Comparison of ENCODE assay signal across 26 mouse cellular contexts in the genomic region with DNA sequence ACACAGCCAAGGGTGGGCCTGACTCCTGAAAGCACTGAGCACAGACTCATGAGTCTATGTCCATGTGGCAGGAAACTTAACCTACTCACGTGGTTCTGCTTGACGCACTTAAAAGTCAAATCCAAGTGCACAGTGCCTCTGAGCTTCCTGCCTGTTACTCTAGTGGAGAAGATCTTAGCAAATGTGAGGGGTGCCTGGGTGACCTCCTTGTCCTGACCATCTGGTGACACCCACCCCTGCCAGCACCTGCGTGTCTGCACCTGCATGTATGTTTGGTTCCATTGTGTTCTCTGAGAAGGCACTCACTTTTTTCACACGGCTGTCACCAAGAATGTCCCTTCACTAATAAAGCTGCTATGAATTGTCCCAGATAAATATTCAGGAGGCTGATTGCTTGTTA. TPM values are rescaled to one million over a fixed set of nuclear protein-coding genes. Genes with fewer than 3 reads are reported as not detected.
DNase-seq lines count a peak whose midpoint lies in the region; ATAC-seq and TF ChIP-seq lines count a peak whose summit lies in the region.
"Had no signal": no experiment of that assay in that cellular context is flagged by ENCODE, and none has a peak within 500 bp of the region (broad histone marks: within the 10 kb centered on the region; RNA-seq: fewer than 3 reads in every experiment).

No protein-coding gene starts in this region.

- H3K4me2 ChIP-seq in midbrain, embryonic 14.5 days (ENCODE audit: low read length), result no peak overlapping the region
- H3K4me2 ChIP-seq: embryonic facial prominence, embryonic 12.5 days; forebrain, embryonic 13.5 days; forebrain, embryonic 15.5 days had no signal

- TF ChIP-seq POLR2A in thymus, adult 2 months (IDR thresholded peaks at IDR 0.05; ENCODE audit: control insufficient read depth, extremely low read depth, insufficient read depth, low read length, poor library complexity), result no peak

- no peak overlapping the region for H3K4me3 ChIP-seq in thymus, adult 2 months (ENCODE audit: control insufficient read depth, insufficient read depth, low read length)
- no peak overlapping the region for H3K4me3 ChIP-seq in midbrain, embryonic 14.5 days (replicated peaks; ENCODE audit: low read depth, low read length)
- H3K4me3 ChIP-seq: embryonic facial prominence, embryonic 10.5 days; embryonic facial prominence, embryonic 12.5 days; forebrain, embryonic 13.5 days; forebrain, embryonic 15.5 days had no signal

- TF ChIP-seq CTCF in thymus, adult 2 months (IDR thresholded peaks at IDR 0.05; ENCODE audit: borderline replicate concordance, control insufficient read depth, extremely low read depth, insufficient read depth, low read length, poor library complexity), result no peak

- H3K27ac ChIP-seq in thymus, adult 2 months (ENCODE audit: control insufficient read depth, insufficient read depth, low read length), result peak overlapping the region; percentile 49
- no peak overlapping the region for H3K27ac ChIP-seq in midbrain, embryonic 14.5 days (replicated peaks; ENCODE audit: low read depth, low read length)
- H3K27ac ChIP-seq: embryonic facial prominence, embryonic 10.5 days; embryonic facial prominence, embryonic 12.5 days; forebrain, embryonic 13.5 days; forebrain, embryonic 15.5 days had no signal

- no peak overlapping the region for H3K9ac ChIP-seq in midbrain, embryonic 14.5 days (replicated peaks; ENCODE audit: low read length)
- H3K9ac ChIP-seq: embryonic facial prominence, embryonic 12.5 days; forebrain, embryonic 13.5 days; forebrain, embryonic 15.5 days; forebrain, postnatal 0 days had no signal

- H3K9me3 ChIP-seq in midbrain, embryonic 14.5 days (ENCODE audit: control insufficient read depth, low read length), result no peaks in the 10 kb centered on the region
- H3K9me3 ChIP-seq: embryonic facial prominence, embryonic 10.5 days; embryonic facial prominence, embryonic 12.5 days; forebrain, embryonic 13.5 days; forebrain, embryonic 15.5 days had no signal

- H3K4me1 ChIP-seq in thymus, adult 2 months (replicated peaks; ENCODE audit: control insufficient read depth, insufficient read depth, low read length), result peaks cover 23% of the 10 kb centered on the region
- H3K4me1 ChIP-seq in midbrain, embryonic 14.5 days (ENCODE audit: control insufficient read depth, insufficient read depth, low read length), result no peaks in the 10 kb centered on the region
- H3K4me1 ChIP-seq: embryonic facial prominence, embryonic 10.5 days; embryonic facial prominence, embryonic 12.5 days; forebrain, embryonic 13.5 days; forebrain, embryonic 15.5 days had no signal

- no peaks in the 10 kb centered on the region for H3K27me3 ChIP-seq in thymus, adult 2 months (ENCODE audit: control insufficient read depth, insufficient read depth, low read length)
- H3K27me3 ChIP-seq in midbrain, embryonic 14.5 days (ENCODE audit: control insufficient read depth, insufficient read depth, low read length), result no peaks in the 10 kb centered on the region
- H3K27me3 ChIP-seq: embryonic facial prominence, embryonic 12.5 days; forebrain, embryonic 13.5 days; forebrain, embryonic 15.5 days had no signal

- no peaks in the 10 kb centered on the region for H3K36me3 ChIP-seq in thymus, adult 2 months (ENCODE audit: control insufficient read depth, insufficient read depth, low read length)
- no peaks in the 10 kb centered on the region for H3K36me3 ChIP-seq in midbrain, embryonic 14.5 days (ENCODE audit: control insufficient read depth, insufficient read depth, low read length)
- H3K36me3 ChIP-seq: forebrain, embryonic 15.5 days had no signal

- ATAC-seq in midbrain, embryonic 14.5 days (ENCODE audit: low FRiP score, low TSS enrichment), result no peak
- ATAC-seq: forebrain, embryonic 13.5 days; forebrain, embryonic 15.5 days; forebrain, postnatal 0 days had no signal

- WGBS in thymus, adult 2 months, result 17% methylated on average over 4 of the region's 4 CpGs
- 92% methylated on average over 4 of the region's 4 CpGs for WGBS in midbrain, embryonic 14.5 days

- DNase-seq in thymus, adult 2 months, result peak; percentile 33
- peak; percentile 86 for DNase-seq in thymus, postnatal 0 days (ENCODE audit: low spot score)
- DNase-seq in thymus, postnatal 14 days, result peak; percentile 62
- DNase-seq in thymus, postnatal 36 days, result peak; percentile 19 to 59
- no peak for DNase-seq in midbrain, embryonic 14.5 days
- no peak for DNase-seq in c-Kit-positive CD71-positive TER-119-positive erythroid progenitor cells, embryonic 14.5 days (ENCODE audit: low spot score)
- no peak for DNase-seq in left cerebral cortex, adult 18-20 months (ENCODE audit: low spot score in 2 of 2)
- DNase-seq in cerebellum, postnatal 10 days, result no peak
- DNase-seq: adrenal gland, adult 2 months; adrenal gland, postnatal 10 days; adrenal gland, postnatal 25 days; cerebellum, adult 11-12 months; cerebellum, adult 8-10 months; cerebellum, adult 9-11 months; cerebellum, postnatal 25 days; forebrain, postnatal 0 days had no signal

RNA-seq across cellular contexts. Expression of a gene that starts 14.6 kb away (rescaled TPM):
- 16.2 and 17.2 TPM in 2 replicates for polyA plus RNA-seq in thymus, adult 2 months (2012; rRNA removed)
- polyA plus RNA-seq in thymus, postnatal 0 days (2015; fragmentation: Nextera tagmentation; extraction: Ambion mirVana), result 3.0 and 6.0 TPM in 2 replicates
- polyA plus RNA-seq in midbrain, embryonic 14.5 days (2014; fragmentation: Nextera tagmentation; extraction: Ambion mirVana), result 4.0 and 4.2 TPM in 2 replicates
- total RNA-seq in left cerebral cortex, adult 18-20 months (2021), result 1 to 10 TPM; 2.6 to 3.0 TPM

RNA-seq across cellular contexts. Expression of a gene that starts 36.5 kb away (rescaled TPM):
- 0.15 and 0.26 TPM in 2 replicates for polyA plus RNA-seq in thymus, adult 2 months (2012; rRNA removed)
- polyA plus RNA-seq in thymus, postnatal 0 days (2015; fragmentation: Nextera tagmentation; extraction: Ambion mirVana), result 0.09 and 0.16 TPM in 2 replicates
- polyA plus RNA-seq in midbrain, embryonic 14.5 days (2014; fragmentation: Nextera tagmentation; extraction: Ambion mirVana), result not detected in 2 replicates
- total RNA-seq in left cerebral cortex, adult 18-20 months (2021), result not detected
- total RNA-seq: adrenal gland, adult 2 months; adrenal gland, postnatal 10 days; adrenal gland, postnatal 25 days; ES-E14; forebrain, postnatal 0 days; MEL had no signal
- polyA plus RNA-seq: adrenal gland, adult 2 months; brain, embryonic 14.5 days; C2C12; embryonic facial prominence, embryonic 10.5 days; embryonic facial prominence, embryonic 12.5 days; embryonic facial prominence, embryonic 14.5 days; forebrain, embryonic 11.5 days; forebrain, embryonic 13.5 days; forebrain, embryonic 15.5 days; forebrain, postnatal 0 days had no signal

RNA-seq across cellular contexts. Expression of a gene that starts 37.5 kb away (rescaled TPM):
- 157 and 194 TPM in 2 replicates for polyA plus RNA-seq in thymus, adult 2 months (2012; rRNA removed)
- 122 and 128 TPM in 2 replicates for polyA plus RNA-seq in thymus, postnatal 0 days (2015; fragmentation: Nextera tagmentation; extraction: Ambion mirVana)
- 139 and 140 TPM in 2 replicates for polyA plus RNA-seq in midbrain, embryonic 14.5 days (2014; fragmentation: Nextera tagmentation; extraction: Ambion mirVana)
- 100 to 1,000 TPM; 109 to 128 TPM for total RNA-seq in left cerebral cortex, adult 18-20 months (2021)

Comparison
In these comparisons a context has a peak if more than half of its experiments do, and no peak if none do; other contexts are left out.
1. DNase-seq: peak in thymus, adult 2 months (single experiment), thymus, postnatal 0 days (single experiment), thymus, postnatal 14 days (single experiment) and thymus, postnatal 36 days (2 of 2); none in midbrain, embryonic 14.5 days (single experiment), c-Kit-positive CD71-positive TER-119-positive erythroid progenitor cells, embryonic 14.5 days (single experiment), left cerebral cortex, adult 18-20 months (0 of 2) and cerebellum, postnatal 10 days (0 of 2).